Mouse (Mus musculus) hindbrain, embryonic 15.5 days (tissue): ENCODE results near the gene Lrrc1. TPM values are rescaled to one million over a fixed set of nuclear protein-coding genes. Genes with fewer than 3 reads are reported as not detected.
A peak's percentile ranks its signal among the peaks of the same experiment; 100 is the strongest.

ENCODE experiments used
- ATAC-seq: fragments of 200-750 bp; cut with Nextera tagmentation; 2 replicates; pipeline ENCODE4 v1.8.0; 2017; ENCODE audit warnings: low read depth, moderate number of reproducible peaks, moderate TSS enrichment; ENCODE audit not compliant: low FRiP score
- H3K27ac ChIP-seq: fragments of 300-500 bp; sonication (generic); replicated peaks from 2 replicates; pipeline ENCODE4 v1.5.1; 2015; ENCODE audit warnings: mild to moderate bottlenecking, inconsistent platforms
- H3K27me3 ChIP-seq: fragments of 300-500 bp; sonication (generic); 2 replicates; pipeline ENCODE4 v1.6.1; 2015; ENCODE audit warnings: control low read depth, inconsistent platforms
- H3K36me3 ChIP-seq: fragments of 300-500 bp; sonication (generic); 2 replicates; pipeline ENCODE4 v1.6.1; 2015; ENCODE audit warnings: control low read depth, inconsistent platforms
- H3K4me1 ChIP-seq: fragments of 300-500 bp; sonication (generic); replicated peaks from 2 replicates; pipeline ENCODE4 v1.6.1; 2015; ENCODE audit warnings: control low read depth, inconsistent platforms
- H3K4me2 ChIP-seq: fragments of 300-500 bp; sonication (generic); 2 replicates; pipeline ENCODE4 v1.6.1; 2015; ENCODE audit warnings: moderate library complexity, mild to moderate bottlenecking, inconsistent platforms
- H3K4me3 ChIP-seq: fragments of 300-500 bp; sonication (generic); 2 replicates; pipeline ENCODE4 v1.5.1; 2015; ENCODE audit warnings: mild to moderate bottlenecking, inconsistent platforms
- H3K9ac ChIP-seq: fragments of 300-500 bp; sonication (generic); 2 replicates; pipeline ENCODE4 v1.6.1; 2015; ENCODE audit warnings: inconsistent platforms
- H3K9me3 ChIP-seq: fragments of 300-500 bp; sonication (generic); 2 replicates; pipeline ENCODE4 v1.6.1; 2016; ENCODE audit warnings: control low read depth, inconsistent platforms
- WGBS: fragments of 180-500 bp; shearing (Covaris S2); methylation state at CpG from one replicate; pipeline ENCODE4 v1.1.7; 2015; 5-methylcytosine and 5-hydroxymethylcytosine counted together
- polyA plus RNA-seq: library from polyadenylated mRNA; unstranded; fragments of >200 nt; fragmentation: Nextera tagmentation; extraction: Ambion mirVana; gene quantifications from 2 replicates; pipeline ENCODE4 v1.2.1, GENCODE M21; 2015

The Lrrc1 gene
- polyA plus RNA-seq, 1 experiment from 2014 or later = 5.9 TPM

DNA sequence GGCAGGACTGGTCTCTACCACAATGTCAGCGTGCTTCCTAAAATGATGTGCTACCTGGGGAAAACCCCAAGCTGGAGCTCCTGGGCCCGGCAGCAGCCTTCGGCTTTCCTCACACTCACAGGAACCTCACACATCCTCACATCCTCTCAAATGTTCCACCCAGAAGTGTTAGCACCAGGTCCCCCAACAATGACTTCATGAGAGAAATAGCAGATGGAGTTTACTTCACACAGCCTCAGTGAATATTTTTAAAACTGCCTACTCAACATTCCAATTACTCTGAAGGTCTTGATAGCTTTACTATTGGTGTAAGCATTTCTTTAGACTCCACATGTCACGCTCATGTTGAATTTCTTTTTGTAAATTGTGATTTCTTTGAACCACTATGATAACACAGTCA is 27.2 kb upstream of the Lrrc1 start:
- Histone ChIP-seq H3K27ac (no peak overlapping the region), H3K9ac (no peak overlapping the region), H3K27me3 (no peaks in the 10 kb centered on the region), H3K4me2 (no peak overlapping the region), H3K9me3 (no peaks in the 10 kb centered on the region), H3K4me3 (no peak overlapping the region), H3K4me1 (no peaks in the 10 kb centered on the region), H3K36me3 (no peaks in the 10 kb centered on the region)
- 92% methylated on average over 4 of the region's 4 CpGs for WGBS
- ATAC-seq = no peak

DNA sequence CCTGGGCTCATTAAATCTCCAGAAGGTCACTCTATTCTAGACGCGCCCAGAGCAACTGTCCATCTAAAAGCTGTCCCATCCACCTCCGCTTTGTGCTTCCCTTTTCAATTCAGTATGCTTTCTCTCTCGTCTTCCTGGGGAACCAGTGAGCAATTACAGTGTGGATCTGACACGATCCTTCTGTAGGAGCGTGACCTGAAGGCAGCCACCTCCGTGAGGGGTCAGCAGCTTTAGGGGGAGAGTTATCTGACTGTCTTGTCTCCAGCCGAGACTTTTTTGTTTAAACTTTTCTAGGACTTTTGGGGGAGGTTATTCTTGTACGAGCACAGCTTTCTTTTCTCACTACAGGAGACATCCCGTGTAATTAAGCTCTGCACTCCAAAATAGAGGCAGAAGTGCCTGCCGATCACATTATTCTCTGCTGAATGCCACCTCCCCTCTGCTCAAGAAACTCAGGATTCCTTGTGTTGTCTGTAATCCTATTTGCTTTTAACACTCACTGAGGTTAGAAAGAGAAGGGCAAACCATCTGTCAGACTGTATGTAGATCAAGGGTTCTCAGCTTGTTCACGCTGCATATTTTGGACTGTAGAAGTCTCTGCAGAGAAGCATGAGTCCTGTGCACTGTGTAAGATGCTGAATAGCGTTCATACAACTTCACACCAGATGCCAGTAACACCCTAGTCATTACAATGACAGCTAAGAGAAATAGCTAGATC is 24.3 kb upstream of the Lrrc1 start:
- Histone ChIP-seq H3K27me3 (no peaks in the 10 kb centered on the region), H3K9me3 (no peaks in the 10 kb centered on the region), H3K4me1 (no peaks in the 10 kb centered on the region), H3K36me3 (no peaks in the 10 kb centered on the region), H3K9ac (no peak overlapping the region), H3K4me3 (no peak overlapping the region), H3K4me2 (no peak overlapping the region), H3K27ac (no peak overlapping the region)
- WGBS = 35% methylated on average over 13 of the region's 13 CpGs
- ATAC-seq = no peak

DNA sequence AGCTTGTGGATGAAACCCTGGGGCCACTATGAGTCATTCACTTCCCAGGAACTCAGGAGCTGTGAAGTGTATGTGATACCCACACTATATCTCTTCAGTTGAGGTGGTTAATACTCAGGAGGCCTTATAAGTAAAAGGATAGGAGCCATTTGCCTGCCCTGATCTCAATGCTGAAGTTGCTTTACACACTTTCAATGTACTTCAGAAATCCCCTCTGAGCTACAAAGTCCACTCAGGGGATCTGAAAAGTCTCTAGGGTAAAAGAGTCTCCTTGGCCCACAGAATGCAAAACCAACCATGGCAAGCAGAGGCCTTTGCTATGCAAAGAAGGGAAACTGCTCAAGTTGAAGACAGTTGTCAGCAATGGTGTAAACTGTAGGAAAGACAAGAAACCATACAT is 17.2 kb upstream of the Lrrc1 start:
- no peaks in the 10 kb centered on the region for H3K4me1 ChIP-seq
- no peak overlapping the region for H3K27ac ChIP-seq
- no peak overlapping the region for H3K4me3 ChIP-seq
- no peaks in the 10 kb centered on the region for H3K9me3 ChIP-seq
- H3K9ac ChIP-seq = no peak overlapping the region
- H3K4me2 ChIP-seq = no peak overlapping the region
- no peaks in the 10 kb centered on the region for H3K36me3 ChIP-seq
- no peak for ATAC-seq
- no peaks in the 10 kb centered on the region for H3K27me3 ChIP-seq

DNA sequence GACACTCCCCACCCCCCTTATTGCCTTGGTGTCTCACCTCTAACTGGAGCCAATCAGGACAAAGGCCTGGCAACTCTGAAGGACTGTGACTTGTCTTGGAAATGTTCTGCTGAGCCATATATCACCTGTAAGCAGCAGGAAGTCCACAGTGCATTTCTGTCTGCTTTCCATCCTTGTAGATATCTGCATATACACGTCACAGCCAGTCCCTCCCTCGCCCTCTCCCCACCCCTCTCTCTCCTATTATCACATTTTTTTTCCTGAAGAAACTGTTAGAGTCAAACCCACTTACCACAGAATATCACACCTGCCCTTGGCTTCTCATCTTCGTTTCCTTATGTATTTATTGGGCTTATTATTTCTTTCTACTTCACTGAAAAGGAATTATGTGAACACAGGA is 13.3 kb upstream of the Lrrc1 start:
- H3K9ac ChIP-seq = no peak overlapping the region
- H3K27me3 ChIP-seq = no peaks in the 10 kb centered on the region
- no peaks in the 10 kb centered on the region for H3K9me3 ChIP-seq
- no peak overlapping the region for H3K27ac ChIP-seq
- no peaks in the 10 kb centered on the region for H3K36me3 ChIP-seq
- WGBS = 77% methylated on average over 3 of the region's 3 CpGs
- H3K4me1 ChIP-seq = no peaks in the 10 kb centered on the region
- no peak overlapping the region for H3K4me3 ChIP-seq
- ATAC-seq = no peak
- H3K4me2 ChIP-seq = no peak overlapping the region

DNA sequence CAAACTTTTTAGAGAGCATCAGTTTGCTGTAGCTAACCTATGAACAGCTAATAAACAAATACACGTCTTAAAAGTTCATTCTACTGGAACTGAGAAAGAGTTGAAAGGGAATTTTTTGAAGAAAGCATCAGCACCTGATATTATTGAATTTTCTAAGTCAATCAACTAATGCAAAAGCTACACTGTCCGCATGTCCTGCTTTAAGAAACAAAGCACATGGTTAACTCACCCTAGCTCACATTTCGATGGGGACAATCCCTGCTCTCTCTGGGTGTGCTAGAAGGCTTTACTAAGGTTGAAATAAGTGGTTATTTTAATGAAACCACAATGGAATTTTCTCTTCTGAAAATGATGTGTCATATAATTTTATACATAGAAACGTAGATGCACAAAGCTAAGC is 12.5 kb upstream of the Lrrc1 start:
- no peaks in the 10 kb centered on the region for H3K9me3 ChIP-seq
- 88% methylated on average over 4 of the region's 4 CpGs for WGBS
- H3K9ac ChIP-seq = no peak overlapping the region
- H3K27me3 ChIP-seq = no peaks in the 10 kb centered on the region
- H3K4me3 ChIP-seq = no peak overlapping the region
- ATAC-seq = no peak
- H3K4me2 ChIP-seq = no peak overlapping the region
- H3K27ac ChIP-seq = no peak overlapping the region
- H3K4me1 ChIP-seq = no peaks in the 10 kb centered on the region
- H3K36me3 ChIP-seq = no peaks in the 10 kb centered on the region

DNA sequence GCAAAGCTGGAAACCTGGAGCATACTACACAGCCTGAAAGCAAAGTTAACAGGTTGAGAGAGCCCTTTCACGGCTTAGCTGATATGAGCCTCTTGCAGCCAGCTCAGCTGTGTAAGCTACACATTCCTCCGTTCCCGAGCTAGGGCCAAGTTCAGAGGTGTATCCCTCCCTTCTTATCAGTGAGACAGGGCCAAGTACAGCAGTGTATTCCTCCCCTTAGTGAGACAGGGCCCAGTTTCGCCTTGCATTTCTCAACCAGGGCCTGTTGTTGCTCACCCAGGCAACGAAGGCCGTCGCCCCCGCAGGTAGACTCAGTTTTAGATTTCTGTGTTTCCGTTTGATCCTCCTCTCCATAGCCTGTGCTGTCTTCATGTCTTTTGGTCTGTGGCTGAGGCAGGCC is 11.8 kb upstream of the Lrrc1 start:
- H3K36me3 ChIP-seq = no peaks in the 10 kb centered on the region
- H3K9ac ChIP-seq = no peak overlapping the region
- H3K4me2 ChIP-seq = no peak overlapping the region
- no peak for ATAC-seq
- H3K4me3 ChIP-seq = no peak overlapping the region
- no peak overlapping the region for H3K27ac ChIP-seq
- no peaks in the 10 kb centered on the region for H3K27me3 ChIP-seq
- no peaks in the 10 kb centered on the region for H3K9me3 ChIP-seq
- 90% methylated on average over 9 of the region's 9 CpGs for WGBS
- no peaks in the 10 kb centered on the region for H3K4me1 ChIP-seq

DNA sequence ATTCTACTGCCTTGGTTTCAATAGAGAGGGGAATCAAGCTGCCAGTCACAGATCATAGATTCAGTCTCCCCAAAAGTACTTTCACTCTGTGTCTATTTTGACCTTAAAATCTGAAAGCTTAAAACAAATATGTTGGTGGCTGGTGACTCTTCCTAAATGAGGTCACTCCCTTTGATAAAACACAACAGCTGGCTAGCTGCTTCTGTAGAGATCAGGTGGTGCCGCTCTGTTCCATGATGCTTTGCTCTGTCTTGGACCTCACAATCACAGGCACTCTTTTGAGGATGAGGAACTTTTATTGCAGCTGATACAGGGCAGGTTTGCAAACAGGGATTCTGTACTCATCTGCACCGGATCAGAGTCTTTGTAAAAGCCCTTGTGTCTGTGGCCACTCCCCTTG is 8.8 kb upstream of the Lrrc1 start:
- Histone ChIP-seq H3K4me2 (no peak overlapping the region), H3K36me3 (no peaks in the 10 kb centered on the region), H3K4me3 (no peak overlapping the region), H3K9me3 (no peaks in the 10 kb centered on the region), H3K27ac (no peak overlapping the region), H3K27me3 (no peaks in the 10 kb centered on the region), H3K9ac (no peak overlapping the region), H3K4me1 (no peaks in the 10 kb centered on the region)
- WGBS = 73% methylated on average over 2 of the region's 2 CpGs
- no peak for ATAC-seq

DNA sequence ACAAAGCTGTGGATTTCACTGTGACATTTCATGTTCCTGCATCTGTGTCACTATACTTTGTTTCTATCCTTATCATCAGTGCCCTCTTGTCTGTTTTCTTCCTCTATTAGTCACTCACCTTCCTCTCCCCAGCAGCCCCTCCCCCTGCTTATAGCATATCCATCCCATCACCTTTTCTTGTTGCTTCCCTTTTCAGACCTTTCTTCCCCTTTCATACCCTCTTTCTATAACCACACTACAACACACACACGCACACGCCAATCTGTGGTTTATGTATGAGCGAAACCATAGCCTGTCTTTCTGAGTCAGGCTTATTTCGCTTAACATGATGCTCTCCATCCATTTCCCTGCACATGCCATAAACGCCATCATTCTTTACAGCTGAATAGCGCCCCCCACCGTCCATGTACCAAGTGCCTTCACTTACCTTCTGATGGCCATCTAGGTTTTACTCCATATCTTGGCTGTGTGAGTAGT is 6.4 kb upstream of the Lrrc1 start:
- Histone ChIP-seq H3K4me1 (no peaks in the 10 kb centered on the region), H3K36me3 (no peaks in the 10 kb centered on the region), H3K9me3 (no peaks in the 10 kb centered on the region), H3K27me3 (no peaks in the 10 kb centered on the region), H3K4me2 (no peak overlapping the region), H3K27ac (no peak overlapping the region), H3K4me3 (no peak overlapping the region), H3K9ac (no peak overlapping the region)
- ATAC-seq = no peak
- 74% methylated on average over 7 of the region's 7 CpGs for WGBS

DNA sequence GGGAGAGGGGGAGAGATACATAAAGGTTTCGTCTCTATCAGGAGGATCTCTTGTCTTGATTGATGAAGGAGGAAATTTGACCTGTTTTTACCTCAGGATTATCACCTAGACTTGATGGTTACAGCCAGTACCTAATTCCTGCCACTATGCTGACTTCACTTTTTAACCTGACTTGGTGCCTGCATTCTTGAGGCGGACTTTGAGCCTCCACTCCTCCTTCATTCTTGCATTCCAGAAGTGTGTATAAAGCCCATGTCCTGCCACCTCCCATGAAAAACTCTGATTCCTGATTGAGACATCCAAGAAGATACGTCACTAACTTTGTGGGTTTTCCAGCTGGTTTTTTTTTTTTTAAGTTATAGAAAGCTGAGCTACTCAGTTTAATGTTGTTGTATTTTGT is 1.3 kb upstream of the Lrrc1 start:
- Histone ChIP-seq H3K4me1 (peaks cover 22% of the 10 kb centered on the region), H3K9me3 (no peaks in the 10 kb centered on the region), H3K9ac (no peak overlapping the region), H3K27ac (no peak overlapping the region), H3K27me3 (no peaks in the 10 kb centered on the region), H3K36me3 (no peaks in the 10 kb centered on the region), H3K4me3 (no peak overlapping the region), H3K4me2 (no peak overlapping the region)
- WGBS = 60% methylated on average over 3 of the region's 3 CpGs
- ATAC-seq = no peak

DNA sequence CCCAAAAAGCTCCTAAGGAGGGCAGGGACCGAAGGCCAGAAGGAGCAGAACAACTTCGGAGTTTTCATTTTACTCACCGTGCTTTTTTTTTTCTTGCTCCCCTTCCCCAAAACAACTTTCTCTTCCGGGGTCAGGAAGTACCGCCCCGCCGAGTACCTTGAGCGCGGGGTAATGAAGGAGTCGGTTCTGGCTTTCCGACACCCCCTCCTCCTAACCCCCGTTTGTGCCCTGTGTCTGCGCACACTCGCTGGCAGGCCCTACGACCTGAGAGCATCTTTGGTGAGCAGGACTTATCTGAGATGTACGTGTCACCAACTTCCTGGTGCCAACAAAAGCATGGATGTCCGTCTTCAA is 375 bp upstream of the Lrrc1 start:
- Histone ChIP-seq H3K9ac (peak overlapping the region; percentile 66), H3K4me2 (peak overlapping the region; percentile 96), H3K36me3 (no peaks in the 10 kb centered on the region), H3K4me3 (peak overlapping the region; percentile 87), H3K4me1 (peaks cover 22% of the 10 kb centered on the region), H3K9me3 (no peaks in the 10 kb centered on the region), H3K27me3 (no peaks in the 10 kb centered on the region), H3K27ac (peak overlapping the region; percentile 82)
- under 1% methylated on average over 17 of the region's 17 CpGs for WGBS
- peak; percentile 44 for ATAC-seq

DNA sequence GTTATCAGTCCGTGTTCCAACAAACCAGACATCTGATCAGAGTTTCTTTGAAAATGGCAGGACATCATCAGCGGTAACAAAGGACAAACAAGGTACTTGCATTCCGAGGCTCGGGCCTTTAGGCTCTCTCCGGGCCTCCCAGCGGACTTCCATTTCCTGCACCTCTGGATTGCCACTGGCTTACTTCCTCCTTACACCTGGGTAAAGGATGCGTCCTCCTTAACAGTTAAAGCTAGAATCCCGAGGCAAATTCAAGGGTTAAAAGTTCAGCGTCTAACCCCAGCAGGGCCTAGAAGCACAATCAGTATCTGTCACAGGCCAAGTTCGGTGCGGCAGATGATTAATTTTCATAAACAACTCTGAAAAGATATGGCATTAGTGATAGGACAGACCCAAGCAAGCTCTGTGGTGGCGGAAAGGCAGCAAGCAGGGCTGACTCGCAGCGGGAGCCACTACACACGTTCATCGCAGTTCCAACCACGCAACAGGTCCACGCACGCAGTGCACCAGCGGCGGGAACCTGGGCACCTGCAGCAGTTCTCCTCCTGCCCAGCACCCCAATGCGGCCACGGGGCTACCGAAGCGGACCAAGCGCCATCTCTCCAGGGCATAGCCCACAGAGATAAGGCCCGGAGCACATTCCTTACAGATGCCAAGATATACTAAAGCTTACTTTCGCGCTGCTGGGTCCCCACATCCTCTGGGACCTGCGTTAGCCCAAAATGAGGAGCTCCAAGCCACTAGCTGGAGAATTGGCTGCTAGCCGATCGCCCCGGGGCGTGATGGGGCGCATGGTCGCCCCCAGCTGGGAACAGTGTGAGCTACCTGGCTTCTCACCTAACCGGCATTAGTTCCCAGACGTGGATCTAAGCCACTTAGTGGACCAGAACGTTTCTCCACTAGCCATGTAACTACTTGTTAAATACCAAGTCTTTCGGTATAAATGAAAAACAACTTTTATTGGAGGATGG is 1.0 kb downstream of the Lrrc1 start:
- peak overlapping the region; percentile 87 for H3K4me3 ChIP-seq
- peak; percentile 48 for ATAC-seq
- peak overlapping the region; percentile 66 for H3K9ac ChIP-seq
- WGBS = under 1% methylated on average over 40 of the region's 40 CpGs
- H3K4me1 ChIP-seq = peaks cover 22% of the 10 kb centered on the region
- no peaks in the 10 kb centered on the region for H3K36me3 ChIP-seq
- H3K4me2 ChIP-seq = peak overlapping the region; percentile 96
- H3K27ac ChIP-seq = peak overlapping the region; percentile 82; the same call in 1 of the 2 replicates
- H3K9me3 ChIP-seq = no peaks in the 10 kb centered on the region
- H3K27me3 ChIP-seq = no peaks in the 10 kb centered on the region

DNA sequence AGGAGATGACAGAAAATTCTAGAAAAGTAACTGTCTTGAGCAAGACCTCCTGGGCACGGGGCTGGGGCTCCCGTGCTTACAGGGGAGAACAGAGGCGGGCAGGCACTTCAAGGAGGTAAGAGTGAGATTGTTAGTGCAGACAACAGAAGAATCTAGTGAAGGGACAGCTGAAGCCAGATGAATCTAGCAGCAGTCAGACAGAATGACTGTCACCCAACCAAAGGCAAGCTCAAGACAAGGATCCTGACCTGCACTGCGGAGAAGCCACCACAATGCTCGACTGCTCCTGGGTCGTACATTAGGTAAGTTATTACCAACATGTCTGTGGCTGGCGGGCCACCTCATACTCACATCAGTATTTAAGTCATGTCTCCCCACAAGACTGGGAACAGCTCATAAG is 3.1 kb downstream of the Lrrc1 start:
- no peak overlapping the region for H3K9ac ChIP-seq
- peaks cover 22% of the 10 kb centered on the region for H3K4me1 ChIP-seq
- ATAC-seq = no peak
- H3K27ac ChIP-seq = no peak overlapping the region
- no peak overlapping the region for H3K4me3 ChIP-seq
- H3K9me3 ChIP-seq = no peaks in the 10 kb centered on the region
- no peaks in the 10 kb centered on the region for H3K36me3 ChIP-seq
- H3K4me2 ChIP-seq = no peak overlapping the region
- WGBS = 95% methylated on average over 7 of the region's 7 CpGs
- no peaks in the 10 kb centered on the region for H3K27me3 ChIP-seq
